21 mouse cellular contexts compared by ENCODE assay signal in genomic region chr10:117808068-117808467, GRCm38 (mm10). TPM values are rescaled to one million over a fixed set of nuclear protein-coding genes. Genes with fewer than 3 reads are reported as not detected.
A peak's percentile ranks its signal among the peaks of the same experiment; 100 is the strongest.
DNase-seq lines count a peak whose midpoint lies in the region; ATAC-seq and TF ChIP-seq lines count a peak whose summit lies in the region.
"Had no signal": no experiment of that assay in that cellular context is flagged by ENCODE, and none has a peak within 500 bp of the region (broad histone marks: within the 10 kb centered on the region; RNA-seq: fewer than 3 reads in every experiment).

No protein-coding gene starts in this region.

- no peaks in the 10 kb centered on the region for H3K27me3 ChIP-seq in intestine, postnatal 0 days (replicated peaks; ENCODE audit: control insufficient read depth, insufficient read depth, low read length)
- H3K27me3 ChIP-seq: forebrain, embryonic 13.5 days; megakaryocyte, embryonic 14.5 days; neural tube, embryonic 12.5 days had no signal

- no peaks in the 10 kb centered on the region for H3K9me3 ChIP-seq in intestine, postnatal 0 days (ENCODE audit: control insufficient read depth)
- H3K9me3 ChIP-seq: forebrain, embryonic 13.5 days; limb, embryonic 10.5 days; megakaryocyte, embryonic 14.5 days; neural tube, embryonic 12.5 days had no signal

- 87% methylated on average over 6 of the region's 6 CpGs for WGBS in intestine, postnatal 0 days

- peak; percentile 32 for DNase-seq in thymus, postnatal 25 days
- no peak for DNase-seq in thymus, postnatal 10 days (ENCODE audit: low spot score in 2 of 2)
- DNase-seq in T-cell, adult 2 months (ENCODE audit: low spot score) = peak; percentile 74
- peak; percentile 77 to 81 for DNase-seq in spleen, postnatal 36 days (ENCODE audit: low spot score in 2 of 2)
- DNase-seq in gastrocnemius, postnatal 36 days = no peak
- DNase-seq in embryo, embryonic 10 days (ENCODE audit: low spot score) = no peak
- DNase-seq: adrenal gland, postnatal 36 days; cerebellum, adult 8-10 months; gastrocnemius, postnatal 14 days; heart, postnatal 14 days; kidney, adult 9 months; lung, embryonic 14.5 days had no signal

- H3K4me1 ChIP-seq in intestine, postnatal 0 days (replicated peaks; ENCODE audit: control insufficient read depth, insufficient read depth, low read length) = no peaks in the 10 kb centered on the region

- no peak overlapping the region for H3K4me2 ChIP-seq in intestine, postnatal 0 days (replicated peaks; ENCODE audit: low read depth)
- H3K4me2 ChIP-seq: forebrain, embryonic 13.5 days; heart, embryonic 11.5 days; liver, embryonic 11.5 days; lung, embryonic 14.5 days; neural tube, embryonic 12.5 days had no signal

- intact Hi-C loops in gastrocnemius, postnatal 36 days (cut with DNase I) = no loop called here

- no peak overlapping the region for H3K9ac ChIP-seq in intestine, postnatal 0 days (ENCODE audit: low read depth, low read length)
- H3K9ac ChIP-seq: forebrain, embryonic 13.5 days; lung, embryonic 14.5 days; neural tube, embryonic 12.5 days had no signal

- TF ChIP-seq CTCF in intestine, postnatal 0 days (IDR thresholded peaks at IDR 0.05; ENCODE audit: low read depth) = no peak

- H3K36me3 ChIP-seq in intestine, postnatal 0 days (ENCODE audit: control insufficient read depth, insufficient read depth) = peaks cover 13% of the 10 kb centered on the region

- H3K27ac ChIP-seq in intestine, postnatal 0 days (ENCODE audit: low read depth, low read length) = no peak overlapping the region
- H3K27ac ChIP-seq: forebrain, embryonic 13.5 days; limb, embryonic 10.5 days; neural tube, embryonic 12.5 days had no signal

- no peak overlapping the region for H3K4me3 ChIP-seq in intestine, postnatal 0 days (ENCODE audit: low read depth, low read length)
- H3K4me3 ChIP-seq: forebrain, embryonic 13.5 days; limb, embryonic 10.5 days; megakaryocyte, embryonic 14.5 days; neural tube, embryonic 12.5 days had no signal

- peak; percentile 56 for ATAC-seq in megakaryocyte progenitor cell, adult 5-6 weeks (replicated peaks; ENCODE audit: poor library complexity)
- no peak for ATAC-seq in intestine, postnatal 0 days
- ATAC-seq: forebrain, embryonic 13.5 days; midbrain, embryonic 16.5 days had no signal

RNA-seq across cellular contexts. Expression of gene Nup107, which starts 15.6 kb away (rescaled TPM):
- total RNA-seq in megakaryocyte progenitor cell, adult 5-6 weeks (2015) = 79.2 and 85.6 TPM in 2 replicates
- 111 and 153 TPM in 2 replicates for total RNA-seq in megakaryocyte progenitor cell, adult 5-6 weeks (2017)
- 1 to 10 TPM; 4.3 to 5.5 TPM for total RNA-seq in gastrocnemius, postnatal 36 days (2021)
- polyA plus RNA-seq in intestine, postnatal 0 days (2015; fragmentation: Nextera tagmentation; extraction: Ambion mirVana) = 13.5 and 16.2 TPM in 2 replicates

RNA-seq across cellular contexts. Expression of gene Rap1b, which starts 37.8 kb away (rescaled TPM):
- 215 and 244 TPM in 2 replicates for total RNA-seq in megakaryocyte progenitor cell, adult 5-6 weeks (2015)
- 84.2 and 95.6 TPM in 2 replicates for total RNA-seq in megakaryocyte progenitor cell, adult 5-6 weeks (2017)
- total RNA-seq in gastrocnemius, postnatal 36 days (2021) = 10 to 100 TPM; 20.2 to 22.4 TPM
- polyA plus RNA-seq in intestine, postnatal 0 days (2015; fragmentation: Nextera tagmentation; extraction: Ambion mirVana) = 132 and 134 TPM in 2 replicates

Comparison
In these comparisons a context has a peak if more than half of its experiments do, and no peak if none do; other contexts are left out.
1. DNase-seq: peak in thymus, postnatal 25 days (single experiment), T-cell, adult 2 months (single experiment) and spleen, postnatal 36 days (2 of 2); none in thymus, postnatal 10 days (0 of 2), gastrocnemius, postnatal 36 days (0 of 2) and embryo, embryonic 10 days (single experiment).
2. RNA of gene Nup107, which starts 15.6 kb away (total RNA-seq): 79.2 to 153 TPM in megakaryocyte progenitor cell, adult 5-6 weeks; 4.3 to 5.5 TPM in gastrocnemius, postnatal 36 days; every median in the first group is over 10 times any median in the second.